Mouse (Mus musculus) brain, embryonic 14.5 days (tissue): ENCODE results near the gene Fhl2. TPM values are rescaled to one million over a fixed set of nuclear protein-coding genes. Genes with fewer than 3 reads are reported as not detected.

Experiments
- DNase-seq: peaks from one replicate; pipeline ENCODE4 v3.0.0-alpha.2; 2011; ENCODE audit warnings: low read depth
- CTCF ChIP-seq: fragments of 200-500 bp; IDR thresholded peaks from 2 replicates; pipeline ENCODE4 v1.5.1; 2012; ENCODE audit warnings: inconsistent platforms, mild to moderate bottlenecking, moderate library complexity, borderline replicate concordance; ENCODE audit not compliant: insufficient read depth, insufficient read length; ENCODE audit errors: extremely low read depth
- POLR2A ChIP-seq: fragments of 200-500 bp; IDR thresholded peaks from 2 replicates; pipeline ENCODE4 v1.6.1; 2012; ENCODE audit warnings: mild to moderate bottlenecking, inconsistent platforms, borderline replicate concordance; ENCODE audit not compliant: poor library complexity, insufficient read depth, insufficient read length, severe bottlenecking; ENCODE audit errors: extremely low read depth
- polyA plus RNA-seq: library from polyadenylated mRNA; depleted of rRNA; stranded (reverse); fragments of >200 nt; gene quantifications from 2 replicates; pipeline ENCODE4 v1.2.3, GENCODE M21; 2012; rRNA removed

The Fhl2 gene
- 15.4 and 17.2 TPM in 2 replicates for polyA plus RNA-seq

DNA sequence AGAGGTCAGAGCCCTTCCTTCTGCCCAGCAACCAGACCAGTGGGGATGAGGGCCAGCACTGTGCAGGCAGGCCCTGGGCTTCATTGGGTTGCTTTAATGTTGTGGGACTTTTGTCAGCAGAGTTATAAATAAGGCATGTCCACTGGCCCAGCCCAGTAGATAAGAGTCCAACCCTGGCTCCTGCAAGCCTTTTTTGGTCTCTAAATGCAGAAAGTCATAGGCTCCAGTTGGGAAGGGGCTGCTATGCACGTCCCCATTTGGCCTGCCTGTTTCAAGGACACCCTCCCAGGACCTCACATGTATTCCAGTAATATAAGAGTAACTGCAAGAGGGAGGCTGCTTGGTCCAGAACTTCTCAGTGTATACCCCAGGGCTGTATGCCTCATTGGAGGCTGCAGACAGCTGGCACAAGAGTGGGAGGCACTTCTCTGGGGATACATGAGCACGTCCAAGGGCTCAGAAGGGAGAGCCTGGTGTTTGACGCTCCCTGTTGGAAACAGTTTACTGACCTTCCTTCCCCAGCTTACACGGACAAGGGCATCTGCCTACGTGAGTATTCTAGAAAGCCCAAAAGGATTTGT, at the start of gene Fhl2:
Fhl2 (minus strand) TSS at position 324 of the 581 bp plus-strand sequence.
- TF ChIP-seq POLR2A (no peak), CTCF (no peak)
- no peak for DNase-seq

DNA sequence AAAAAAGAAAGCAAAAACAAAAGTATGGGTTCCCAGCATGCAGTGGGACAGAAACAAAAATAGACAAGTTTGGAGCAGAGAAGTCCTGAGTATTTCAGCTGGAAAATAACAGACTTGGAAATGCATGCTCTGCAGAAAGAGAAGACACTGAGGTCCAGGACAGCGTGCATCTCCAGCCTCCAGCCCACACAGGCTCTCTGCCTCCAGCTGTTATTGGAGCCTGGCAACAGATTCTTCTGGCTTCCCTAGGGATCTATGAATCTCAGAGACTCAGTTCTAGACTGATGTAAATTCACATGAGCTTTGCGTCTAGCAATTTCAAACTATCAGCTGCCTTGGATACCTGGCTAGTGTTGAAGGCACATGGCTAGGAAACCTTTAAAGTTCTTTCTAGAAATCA, 48.2 kb upstream of the Fhl2 start:
- DNase-seq: no peak
- TF ChIP-seq CTCF: no peak
- TF ChIP-seq POLR2A: no peak

- TF ChIP-seq CTCF: no peak
- no peak for TF ChIP-seq POLR2A
- no peak for DNase-seq
Observed at GRCm38 (mm10) chr1:43241208-43241607, 44.4 kb upstream of the Fhl2 start.

- no peak for DNase-seq
- TF ChIP-seq POLR2A: no peak
- TF ChIP-seq CTCF: no peak
Observed at GRCm38 (mm10) chr1:43239796-43240313, 43.1 kb upstream of the Fhl2 start.

DNA sequence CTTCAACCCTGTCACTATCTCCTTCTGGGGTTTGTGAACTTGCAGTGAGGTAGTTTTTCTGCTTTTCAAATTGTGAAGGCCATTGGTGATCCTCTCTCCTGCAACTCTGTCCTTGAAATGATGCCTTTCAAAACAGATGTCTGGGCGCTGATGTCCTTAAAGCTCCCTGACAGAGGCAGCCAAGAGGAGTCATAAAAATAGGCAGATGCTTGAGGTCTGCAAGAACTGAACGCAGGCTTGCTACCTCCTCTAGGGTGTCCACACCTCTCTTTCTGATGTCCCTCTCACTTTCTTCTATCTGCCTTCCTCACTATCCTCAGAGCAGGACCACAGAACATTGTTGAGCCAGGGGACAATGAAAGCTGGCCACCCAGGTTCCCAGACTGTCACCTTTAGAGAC, 41.7 kb upstream of the Fhl2 start:
- DNase-seq: no peak
- TF ChIP-seq CTCF: no peak
- no peak for TF ChIP-seq POLR2A

GRCm38 (mm10) chr1:43237360-43238235, 40.8 kb upstream of the Fhl2 start:
- TF ChIP-seq CTCF (no peak), POLR2A (no peak)
- peak; percentile 2 for DNase-seq

- no peak for TF ChIP-seq CTCF
- TF ChIP-seq POLR2A: no peak
- no peak for DNase-seq
Observed at GRCm38 (mm10) chr1:43225531-43226151, 28.9 kb upstream of the Fhl2 start.

DNA sequence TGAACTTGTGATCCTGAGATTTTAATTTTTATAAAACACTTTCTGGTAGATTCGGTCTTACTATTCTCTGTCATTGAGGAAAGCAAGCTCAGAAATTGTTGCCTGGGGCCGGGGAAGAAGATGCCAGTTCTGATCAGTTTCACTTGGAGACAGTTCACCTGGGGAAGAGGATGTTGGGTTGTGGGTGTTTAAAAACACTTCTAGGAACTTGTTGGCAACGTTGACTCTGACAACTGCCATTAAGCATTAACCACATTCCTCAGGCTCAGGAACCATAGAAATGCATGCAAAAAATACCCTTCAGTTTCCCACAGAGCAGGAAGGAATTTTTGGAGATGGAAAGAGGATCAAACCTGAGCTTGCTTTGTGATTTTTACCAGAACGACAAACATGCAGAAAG, 28.2 kb upstream of the Fhl2 start:
- DNase-seq: no peak
- TF ChIP-seq POLR2A (no peak), CTCF (no peak)

GRCm38 (mm10) chr1:43224171-43224570, 27.4 kb upstream of the Fhl2 start:
- no peak for TF ChIP-seq CTCF
- no peak for TF ChIP-seq POLR2A
- DNase-seq: no peak

GRCm38 (mm10) chr1:43223097-43223496, 26.3 kb upstream of the Fhl2 start:
- DNase-seq: no peak
- TF ChIP-seq POLR2A (no peak), CTCF (no peak)

DNA sequence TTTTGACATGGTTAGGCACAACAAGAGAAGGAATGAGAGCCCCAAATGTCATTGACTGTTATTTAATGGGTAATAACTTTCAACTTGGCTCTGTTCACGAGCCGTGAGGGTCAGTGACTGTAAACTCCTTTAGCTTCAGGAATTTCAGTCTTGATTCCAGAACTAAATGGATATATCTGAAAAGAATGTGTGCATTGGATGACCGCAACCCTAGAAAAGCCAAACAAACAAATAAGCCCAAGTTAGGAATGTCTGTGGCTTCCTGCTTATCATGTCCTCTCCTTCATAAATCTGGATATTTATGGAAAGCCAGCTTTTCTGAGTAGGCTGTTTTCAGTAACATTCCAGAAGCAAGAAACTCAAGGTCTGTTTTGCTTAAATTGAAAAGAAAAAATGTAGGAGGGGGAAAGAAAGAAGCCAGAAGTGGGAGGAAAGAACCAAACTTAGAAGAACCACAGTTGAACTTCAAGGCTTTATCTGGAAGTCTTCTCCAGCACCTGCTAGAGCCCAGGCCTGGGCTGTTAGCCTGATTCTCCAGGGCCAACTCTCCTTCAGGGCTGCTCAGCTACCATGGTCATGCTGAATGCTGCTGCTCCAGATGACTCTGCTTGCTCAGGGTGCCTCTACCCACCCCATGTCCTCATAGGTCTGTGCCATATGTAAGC, 21.4 kb upstream of the Fhl2 start:
- no peak for DNase-seq
- TF ChIP-seq CTCF (no peak), POLR2A (no peak)

GRCm38 (mm10) chr1:43215601-43216000, 18.8 kb upstream of the Fhl2 start:
- no peak for DNase-seq
- TF ChIP-seq POLR2A (no peak), CTCF (no peak)
